Mouse (Mus musculus): ENCODE results near the gene Man2b1.

DNA sequence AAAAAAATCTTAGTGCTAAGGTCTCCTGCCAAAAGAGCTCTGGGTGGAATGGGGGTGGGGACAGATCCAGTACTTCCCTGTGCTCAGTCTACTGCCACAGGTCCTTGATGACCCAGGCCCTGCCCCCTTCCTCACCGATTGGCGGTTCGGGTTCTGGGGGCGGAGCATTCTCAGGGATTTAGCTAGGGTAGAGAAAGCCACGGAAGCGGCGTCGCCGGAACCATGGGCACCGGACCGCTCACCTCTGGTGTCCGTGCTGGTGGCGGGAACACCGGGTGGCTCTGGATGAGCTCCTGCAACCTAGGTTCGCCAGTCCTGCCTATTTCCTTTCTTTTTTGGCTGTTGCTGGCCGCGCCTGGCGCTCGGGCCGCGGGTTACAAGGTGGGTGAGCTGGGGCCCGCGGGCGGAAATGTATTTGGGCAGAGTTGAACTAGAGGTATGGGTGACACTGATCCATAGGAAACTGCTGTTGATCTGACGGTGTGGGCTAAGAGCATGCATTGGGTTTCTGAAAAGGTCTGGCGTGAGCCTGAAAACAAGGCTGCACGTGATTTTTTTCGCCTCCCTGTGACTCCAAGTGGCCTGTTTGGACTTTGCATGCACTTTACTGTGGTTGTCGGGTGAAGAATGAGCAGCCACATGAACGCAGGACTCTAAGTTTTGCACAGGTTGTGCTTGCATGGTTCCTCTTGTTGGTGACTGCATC lies at the start of gene Man2b1:
- TF ChIP-seq POLR2A (IDR thresholded peaks at IDR 0.05; ENCODE audit: borderline replicate concordance, insufficient read depth, low read length) (peak; percentile 80), CTCF (IDR thresholded peaks at IDR 0.05; ENCODE audit: borderline replicate concordance, insufficient read depth, low read depth, low read length) (0 out of 2 replicates have a peak, but pooled peaks have one; percentile 25)

Measured in cerebellum, adult 2 months (tissue).